Mouse (Mus musculus) cerebellum, postnatal 14 days (tissue): ENCODE results near the gene Hoxd1.
A peak's percentile ranks its signal among the peaks of the same experiment; 100 is the strongest.

Experiments
- DNase-seq, 2 experiments: peaks; one replicate each; pipeline ENCODE4 v3.0.0; 2021; ENCODE audit warnings: mixed read lengths in 2 of 2

Hoxd1 gene

DNA sequence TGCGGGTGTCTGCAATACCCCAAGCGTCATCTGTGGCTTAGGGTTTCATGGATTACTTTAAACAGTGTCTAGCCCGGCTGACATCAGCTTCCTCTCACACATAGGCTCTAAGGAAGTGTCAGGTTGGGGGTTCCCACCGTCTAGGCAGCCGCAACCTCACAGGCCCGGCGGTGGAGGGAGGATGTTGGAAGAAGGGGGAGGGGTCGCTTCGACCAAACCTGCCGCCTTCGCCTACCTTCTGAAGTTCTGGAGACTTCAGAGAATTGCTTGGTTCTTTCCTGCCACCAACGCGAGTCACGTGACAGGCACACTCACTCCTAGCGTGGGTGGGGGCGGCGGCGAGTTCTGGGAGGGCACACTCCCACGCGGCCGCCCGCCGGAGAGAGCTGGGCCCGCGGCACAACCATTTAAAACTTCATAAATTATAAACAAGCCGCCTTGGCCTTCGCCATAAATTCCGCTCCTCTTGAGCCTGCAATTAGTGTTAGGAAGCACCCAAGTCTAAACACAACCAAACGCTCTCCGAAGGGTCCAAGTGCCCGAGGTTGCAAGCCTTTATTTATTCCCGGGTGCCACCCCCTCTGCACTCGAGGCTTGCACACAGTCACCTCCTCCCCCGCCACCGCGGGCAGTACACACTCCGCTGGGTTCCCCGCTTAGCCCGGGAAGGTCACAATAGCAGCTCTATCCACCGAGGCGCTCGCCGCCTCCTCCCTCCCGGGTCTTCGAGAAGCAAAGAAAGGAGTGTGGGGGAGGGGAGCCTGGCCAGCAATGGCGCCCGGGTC lies 13.3 kb upstream of the Hoxd1 start:
- DNase-seq = peak; percentile 20 to 32

DNA sequence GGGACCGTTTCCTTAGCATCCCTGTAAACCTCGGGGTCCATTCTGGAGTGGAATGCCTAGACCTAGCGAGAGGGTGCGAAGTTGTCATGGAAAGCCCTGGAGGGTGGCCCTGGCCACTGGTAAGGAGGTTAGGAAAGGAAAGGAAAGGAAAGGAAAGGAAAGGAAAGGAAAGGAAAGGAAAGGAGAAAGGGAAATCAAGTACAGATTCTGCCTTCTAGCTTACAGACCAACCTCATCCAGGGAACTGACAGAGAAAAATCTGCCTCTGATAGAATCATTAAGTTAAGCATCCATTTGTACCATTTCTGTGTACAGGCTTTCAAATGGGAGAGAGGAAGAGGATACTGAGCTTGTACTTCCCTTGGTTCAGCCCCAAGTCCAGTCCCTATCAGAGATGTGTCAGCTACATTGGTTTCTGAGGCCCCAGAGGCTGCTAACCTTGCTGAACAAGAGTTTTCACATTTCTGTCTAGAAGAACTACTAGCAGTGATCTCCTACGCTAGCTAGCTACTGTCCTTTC lies 12.0 kb upstream of the Hoxd1 start:
- no peak for DNase-seq

DNA sequence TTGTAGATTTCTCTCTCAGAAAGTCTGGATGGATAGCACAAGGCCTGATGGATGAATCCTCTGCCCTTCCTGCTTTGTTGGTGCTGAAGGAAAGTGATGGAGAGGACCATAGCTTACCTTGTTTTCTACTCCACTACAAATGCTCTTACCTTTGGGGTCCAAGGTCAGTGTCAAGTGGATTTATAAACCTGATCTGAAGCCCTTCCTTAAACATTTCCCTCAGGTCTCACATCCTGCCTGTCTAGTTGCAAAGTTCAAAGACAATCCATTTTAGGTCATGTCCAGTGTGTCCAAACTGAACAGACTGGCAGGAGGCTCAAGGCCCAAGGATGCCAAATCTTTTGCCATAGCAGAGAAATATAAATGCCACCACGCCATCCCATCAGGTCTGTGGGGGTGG lies 10.9 kb upstream of the Hoxd1 start:
- DNase-seq = no peak

DNA sequence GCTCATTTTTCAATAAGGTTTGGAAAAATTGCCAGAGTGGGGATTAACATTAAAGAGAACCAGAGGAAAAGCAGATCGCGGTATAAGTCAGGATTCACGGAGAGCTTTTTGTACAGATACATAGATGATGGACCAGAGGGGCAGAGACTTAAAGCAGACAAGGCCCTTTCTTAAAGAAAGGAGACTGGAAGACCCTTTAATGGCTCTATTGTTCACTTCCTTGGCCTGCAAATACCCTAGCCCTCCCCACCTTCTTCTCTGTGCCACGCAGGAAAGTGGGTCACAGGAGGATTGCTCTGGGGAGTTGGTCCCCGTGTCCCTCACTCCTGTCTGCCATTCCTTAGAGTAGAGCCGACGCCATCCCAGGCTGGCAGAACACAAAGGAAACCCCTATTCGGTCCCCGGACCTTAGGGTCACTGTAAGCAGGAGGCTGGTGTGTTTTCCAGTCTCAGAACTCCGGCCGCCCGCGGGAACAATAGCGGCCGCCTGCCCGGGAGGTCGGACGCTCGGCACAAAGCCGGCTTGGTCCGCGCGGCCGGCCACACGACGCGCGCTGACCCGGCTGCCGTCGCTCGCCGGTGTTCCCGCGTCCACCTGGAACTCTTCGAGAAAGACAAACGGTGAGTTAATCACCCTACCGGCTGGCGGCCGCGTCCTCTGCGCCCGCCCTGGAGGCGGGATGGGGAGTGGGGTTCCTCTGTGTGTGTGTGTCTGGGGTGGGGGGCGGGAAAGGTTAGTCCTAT lies 10.2 kb upstream of the Hoxd1 start:
- no peak for DNase-seq

DNA sequence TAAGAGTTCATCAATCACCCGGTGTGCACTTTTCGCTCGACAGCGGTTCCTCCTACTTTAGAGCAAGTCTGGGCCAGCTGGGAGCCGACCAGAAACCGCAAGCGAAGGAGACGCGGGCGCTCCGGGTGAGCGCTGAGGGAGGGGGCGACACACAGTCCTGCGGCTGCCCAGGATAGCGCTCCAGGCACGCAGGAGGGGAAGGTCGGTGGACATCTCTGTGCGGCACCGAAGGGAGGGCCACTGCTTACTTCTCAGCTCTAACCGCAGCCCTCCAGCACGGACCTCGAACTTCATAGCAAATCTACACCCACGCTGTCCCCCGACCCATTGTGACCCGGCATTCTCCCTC lies 9.6 kb upstream of the Hoxd1 start:
- no peak for DNase-seq

DNA sequence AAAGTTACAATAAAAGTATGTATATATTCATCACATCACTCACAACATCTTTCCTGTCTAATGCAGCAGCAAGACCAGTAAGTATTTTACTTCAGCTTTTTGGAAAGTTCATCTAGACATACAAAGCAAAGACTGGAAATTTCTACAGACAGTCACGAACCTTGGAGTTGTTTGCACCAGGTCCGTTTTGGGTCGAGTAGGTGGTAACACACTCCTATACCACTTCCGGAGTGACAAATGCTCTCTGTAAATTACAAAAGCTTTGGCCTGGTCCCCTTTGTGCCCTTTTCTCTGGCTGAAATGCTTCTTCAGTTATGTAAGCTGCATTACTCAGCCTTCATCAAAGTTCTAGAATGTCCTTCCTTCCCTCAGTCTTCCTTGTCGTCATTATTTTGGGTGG lies 9.1 kb upstream of the Hoxd1 start:
- DNase-seq = no peak

DNA sequence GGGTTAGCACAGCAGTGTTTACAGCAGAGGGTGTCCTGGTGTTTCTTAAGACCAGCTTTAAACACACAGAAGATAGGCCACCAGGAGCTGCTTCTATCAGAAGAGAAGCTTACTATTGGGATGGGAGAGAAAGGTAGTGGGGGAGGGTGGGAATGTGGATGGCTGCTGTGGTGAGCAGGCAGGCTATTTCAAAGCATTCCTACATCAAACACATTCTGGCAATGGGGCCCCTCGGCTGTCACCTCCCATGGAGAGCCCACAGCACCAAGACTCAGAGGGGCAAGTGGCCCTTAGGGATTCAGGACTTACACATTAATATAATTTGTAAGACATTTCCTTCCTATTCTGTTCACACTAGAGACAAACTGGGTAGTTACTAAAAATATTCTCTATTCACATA lies 2.6 kb upstream of the Hoxd1 start:
- DNase-seq = no peak

DNA sequence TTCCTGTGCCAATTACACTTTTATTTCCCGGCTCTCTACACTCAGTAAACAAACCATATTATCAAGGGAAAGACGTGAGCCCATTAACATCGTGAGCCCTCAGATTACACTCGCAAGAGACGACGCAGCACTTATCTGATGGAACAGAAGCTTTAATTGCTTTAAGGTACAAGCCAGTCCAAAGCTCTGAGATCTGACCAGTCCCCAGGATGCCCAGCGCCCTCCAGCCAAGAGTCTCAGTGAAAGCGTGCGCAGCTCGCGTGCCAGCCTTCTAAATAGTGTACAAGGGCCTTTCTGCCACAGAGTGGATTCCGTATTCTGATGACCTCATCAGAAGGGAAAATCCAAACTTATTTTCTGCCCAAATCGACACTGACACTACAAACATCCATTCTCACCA lies 839 bp upstream of the Hoxd1 start:
- DNase-seq = no peak

DNA sequence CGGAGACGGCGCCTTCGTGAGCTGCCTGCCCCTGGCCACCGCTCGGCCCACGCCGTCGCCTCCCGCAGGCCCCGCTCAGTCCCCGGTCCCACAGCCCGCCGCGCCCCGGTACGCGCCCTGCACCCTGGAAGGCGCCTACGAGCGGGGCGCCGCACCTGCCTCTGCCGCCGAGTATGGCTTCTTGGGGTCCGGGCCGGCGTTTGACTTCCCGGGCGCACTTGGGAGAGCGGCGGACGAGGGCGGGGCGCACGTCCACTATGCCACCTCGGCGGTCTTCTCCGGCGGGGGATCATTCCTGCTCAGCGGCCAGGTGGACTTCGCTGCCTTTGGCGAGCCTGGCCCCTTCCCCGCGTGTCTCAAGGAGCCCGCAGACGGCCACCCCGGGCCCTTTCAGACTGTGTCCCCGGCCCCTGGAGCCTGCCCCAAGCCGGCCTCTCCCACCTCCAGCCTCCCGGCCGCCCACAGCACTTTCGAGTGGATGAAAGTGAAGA lies 510 bp downstream of the Hoxd1 start:
- no peak for DNase-seq

DNA sequence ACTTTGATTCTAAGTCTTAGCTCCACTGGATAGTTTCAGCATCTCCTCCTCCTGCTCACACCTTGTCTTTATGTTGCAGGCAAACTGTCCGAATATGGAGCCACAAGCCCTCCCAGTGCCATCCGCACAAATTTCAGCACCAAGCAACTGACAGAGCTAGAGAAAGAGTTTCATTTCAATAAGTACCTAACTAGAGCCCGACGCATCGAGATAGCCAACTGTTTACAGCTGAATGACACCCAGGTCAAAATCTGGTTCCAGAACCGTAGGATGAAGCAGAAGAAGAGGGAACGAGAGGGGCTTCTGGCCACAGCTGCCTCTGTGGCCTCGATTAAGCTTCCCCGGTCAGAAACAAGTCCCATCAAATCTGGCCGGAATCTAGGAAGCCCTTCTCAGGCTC lies 1.2 kb downstream of the Hoxd1 start:
- DNase-seq = no peak

DNA sequence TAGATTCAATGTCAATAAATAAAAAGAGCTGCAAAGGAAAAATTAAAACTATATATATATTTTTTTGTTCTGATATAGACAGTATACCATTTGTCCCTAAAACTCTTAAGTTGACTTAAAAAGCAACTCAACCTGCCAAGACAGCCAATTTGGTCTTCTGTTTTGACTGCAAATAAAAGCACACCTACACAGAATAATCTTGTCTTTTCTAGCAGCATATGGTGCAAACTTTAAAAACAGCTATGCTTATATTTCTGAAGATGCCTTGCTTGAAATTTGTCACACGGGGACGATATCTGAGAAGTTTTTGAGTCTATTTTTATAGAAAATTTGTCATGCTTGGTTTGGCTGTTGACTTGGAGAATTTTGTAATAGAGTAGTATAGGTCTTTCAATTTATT lies 11.6 kb downstream of the Hoxd1 start:
- DNase-seq = no peak

DNA sequence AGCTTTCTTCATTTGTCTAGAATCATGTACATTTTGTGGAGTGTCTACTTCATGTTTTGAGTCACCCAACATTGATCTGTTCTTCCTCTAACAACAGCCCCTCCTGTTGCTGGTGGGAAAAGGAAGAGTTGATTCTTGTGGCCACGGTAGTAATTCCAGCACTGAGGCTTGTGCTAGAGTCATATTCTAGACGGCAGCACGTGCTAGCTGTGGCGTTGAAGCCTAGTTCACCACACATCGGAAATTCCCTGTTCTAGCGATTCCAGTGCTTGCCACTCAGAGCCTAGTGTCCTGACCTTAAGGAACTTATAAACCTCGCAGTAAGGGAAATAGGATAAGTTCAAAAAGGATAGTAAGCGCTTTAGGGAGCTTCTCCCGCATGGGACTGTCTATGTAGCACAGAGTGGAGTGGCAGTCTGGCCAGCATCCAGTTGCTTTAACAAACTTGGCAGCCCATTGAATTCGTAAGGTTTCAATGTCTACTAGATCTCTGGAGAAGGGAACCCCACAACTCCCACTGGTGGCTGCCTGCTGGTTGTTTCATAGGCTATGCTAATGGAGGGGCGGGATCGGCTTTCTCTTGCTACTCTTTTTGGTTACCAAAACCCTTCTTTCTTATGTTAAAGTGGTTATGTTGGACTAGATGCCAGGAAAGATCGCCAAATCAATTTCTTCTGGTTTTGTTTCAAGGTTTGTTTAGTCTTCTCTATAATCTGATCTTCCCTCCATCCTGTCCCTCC lies 14.9 kb downstream of the Hoxd1 start:
- DNase-seq = no peak

DNA sequence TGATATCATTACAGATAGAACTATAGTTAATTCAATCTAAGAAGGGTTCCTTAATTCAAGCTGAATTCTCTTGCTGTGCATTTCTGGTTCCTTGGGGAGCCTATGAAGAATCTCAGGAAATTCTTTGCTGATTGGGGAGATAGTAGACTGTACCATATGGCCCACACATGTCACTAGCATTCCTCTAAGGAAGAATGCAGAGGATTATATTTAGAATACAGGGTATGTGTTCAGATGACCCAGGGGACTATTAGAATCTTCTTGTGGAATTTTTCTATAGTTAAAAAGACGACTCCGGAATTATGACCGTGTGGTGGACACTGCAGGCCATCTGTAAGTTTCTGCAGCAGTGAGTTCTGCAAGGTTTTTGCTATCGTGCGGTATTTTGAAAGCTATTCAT lies 18.6 kb downstream of the Hoxd1 start:
- DNase-seq = no peak

DNA sequence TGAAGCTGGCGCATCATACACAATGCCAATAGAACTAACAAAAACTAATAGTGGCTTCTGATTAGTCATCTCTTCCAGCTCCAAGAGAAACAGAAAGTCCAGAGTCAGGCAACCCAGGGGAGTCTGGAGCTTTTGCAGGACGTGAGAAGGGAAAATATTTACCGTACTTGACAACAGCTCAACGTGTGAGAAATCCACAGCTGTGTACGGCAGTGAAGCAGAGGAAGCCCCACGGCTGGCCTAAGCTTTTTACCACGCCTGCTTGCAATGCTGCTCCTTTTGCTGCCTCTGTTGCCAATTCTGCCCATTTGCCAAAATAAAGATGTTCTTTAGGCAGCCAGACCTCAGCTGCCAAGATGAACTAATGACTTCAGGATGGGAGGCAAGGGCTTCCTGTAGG lies 32.8 kb downstream of the Hoxd1 start:
- no peak for DNase-seq

DNA sequence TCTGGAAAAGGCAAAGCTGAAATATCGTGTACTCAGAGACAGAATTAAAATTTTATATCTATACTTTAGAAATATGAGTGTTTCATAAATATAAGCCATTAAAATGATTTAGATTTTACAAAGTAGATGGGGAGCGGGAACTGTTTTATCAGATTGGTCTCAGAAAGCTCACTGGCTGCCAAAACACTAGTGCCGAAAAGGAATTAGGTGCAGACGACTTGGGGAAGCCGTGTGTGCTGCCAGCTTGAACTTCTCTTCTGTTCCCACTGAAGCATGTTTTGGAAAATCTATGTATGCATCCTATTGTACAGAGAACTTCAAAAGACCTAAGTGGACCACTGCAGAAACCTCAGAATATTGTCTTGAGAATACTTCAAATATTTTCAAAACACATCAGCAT lies 45.7 kb downstream of the Hoxd1 start:
- no peak for DNase-seq
